Mouse (Mus musculus) T-helper 1 cell (primary cell): ENCODE results near the gene Pknox1.
"Not testable (repeated sequence)": the region's sequence is repeated elsewhere in the genome, so short reads cannot be mapped to it uniquely, and the experiment has no call there.

Experiments used
- in situ Hi-C: fragments of 300-600 bp; cut with MboI, MseI; formaldehyde crosslinking; loops from one replicate; pipeline ENCODE4 v1.15.1; 2025; ENCODE audit warnings: high pct_unique_total_duplicates

Pknox1 gene

DNA sequence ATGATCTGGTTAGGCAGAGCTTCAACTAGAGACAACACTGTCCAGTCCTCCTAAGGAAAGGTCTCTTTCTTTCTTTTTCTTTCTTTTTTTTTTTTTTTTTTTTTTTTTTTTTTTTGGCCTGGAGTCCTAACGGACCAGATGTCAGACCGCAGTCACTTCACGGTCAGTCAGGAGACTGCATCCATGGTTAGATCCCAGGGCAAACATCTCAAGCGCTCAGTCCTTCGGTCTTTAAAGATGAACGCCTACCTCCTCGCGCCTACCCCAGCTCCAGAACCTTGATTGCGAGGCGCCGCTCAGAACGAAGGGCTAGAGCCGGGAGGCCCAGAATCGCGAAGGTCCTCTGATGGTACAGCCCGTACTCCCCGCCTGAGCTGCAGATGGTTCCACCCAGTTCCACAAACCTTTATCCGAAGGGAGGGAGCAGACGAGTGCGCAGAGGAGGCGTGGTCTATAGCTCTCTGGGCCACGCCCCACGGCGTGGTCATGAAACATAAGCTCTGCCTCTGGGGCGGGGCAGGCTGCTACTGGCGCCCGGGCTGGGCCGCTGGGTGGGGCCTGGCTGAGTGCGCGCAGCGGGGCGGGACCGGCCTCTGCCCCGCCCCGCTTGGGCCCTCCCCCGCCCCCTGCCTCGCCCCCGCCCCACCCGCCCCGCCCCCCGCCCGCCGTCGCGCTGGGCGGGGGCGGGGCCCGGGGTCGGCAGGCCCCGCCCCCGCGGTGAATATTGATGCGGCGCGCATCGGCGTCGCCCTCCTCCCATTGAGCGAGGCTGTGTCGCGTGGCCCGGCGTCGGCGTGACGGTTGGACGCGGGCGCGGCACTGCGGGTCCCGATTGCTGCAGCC, at the start of gene Pknox1:
Gene Pknox1, plus strand, starts transcription at position 720 of the 843 bp plus-strand sequence.
- in situ Hi-C loops: loop anchor here (5.0 kb wide), 1 partner anchor 52 kb away; no protein-coding TSS in a partner anchor

DNA sequence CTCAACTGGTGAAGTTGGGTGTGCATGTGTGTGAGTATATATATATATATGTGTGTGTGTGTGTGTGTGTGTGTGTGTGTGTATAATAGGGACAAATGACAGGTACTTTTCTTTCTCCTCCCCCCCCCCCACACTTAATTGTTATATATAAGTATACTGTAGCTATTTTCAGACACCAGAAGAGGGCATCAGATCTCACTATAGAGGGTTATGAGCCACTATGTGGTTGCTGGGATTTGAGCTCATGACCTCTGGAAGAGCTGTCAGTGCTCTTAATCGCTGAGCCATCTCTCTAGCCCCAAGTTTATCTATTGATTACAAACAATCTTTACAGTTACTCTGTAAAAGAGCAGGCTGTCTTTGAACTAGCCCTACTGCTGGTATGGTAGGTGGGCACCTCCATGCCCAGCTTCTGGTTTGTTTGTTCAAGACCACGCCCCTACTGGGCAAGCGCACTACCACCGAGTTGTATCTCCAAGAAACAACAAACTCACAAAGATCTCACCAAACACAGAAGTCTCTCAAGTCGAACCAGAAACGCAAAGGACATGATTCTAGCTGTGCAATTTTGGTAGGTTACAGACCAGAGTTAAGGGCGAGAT, 45.1 kb upstream of the Pknox1 start:
- in situ Hi-C loops: no loop called here

DNA sequence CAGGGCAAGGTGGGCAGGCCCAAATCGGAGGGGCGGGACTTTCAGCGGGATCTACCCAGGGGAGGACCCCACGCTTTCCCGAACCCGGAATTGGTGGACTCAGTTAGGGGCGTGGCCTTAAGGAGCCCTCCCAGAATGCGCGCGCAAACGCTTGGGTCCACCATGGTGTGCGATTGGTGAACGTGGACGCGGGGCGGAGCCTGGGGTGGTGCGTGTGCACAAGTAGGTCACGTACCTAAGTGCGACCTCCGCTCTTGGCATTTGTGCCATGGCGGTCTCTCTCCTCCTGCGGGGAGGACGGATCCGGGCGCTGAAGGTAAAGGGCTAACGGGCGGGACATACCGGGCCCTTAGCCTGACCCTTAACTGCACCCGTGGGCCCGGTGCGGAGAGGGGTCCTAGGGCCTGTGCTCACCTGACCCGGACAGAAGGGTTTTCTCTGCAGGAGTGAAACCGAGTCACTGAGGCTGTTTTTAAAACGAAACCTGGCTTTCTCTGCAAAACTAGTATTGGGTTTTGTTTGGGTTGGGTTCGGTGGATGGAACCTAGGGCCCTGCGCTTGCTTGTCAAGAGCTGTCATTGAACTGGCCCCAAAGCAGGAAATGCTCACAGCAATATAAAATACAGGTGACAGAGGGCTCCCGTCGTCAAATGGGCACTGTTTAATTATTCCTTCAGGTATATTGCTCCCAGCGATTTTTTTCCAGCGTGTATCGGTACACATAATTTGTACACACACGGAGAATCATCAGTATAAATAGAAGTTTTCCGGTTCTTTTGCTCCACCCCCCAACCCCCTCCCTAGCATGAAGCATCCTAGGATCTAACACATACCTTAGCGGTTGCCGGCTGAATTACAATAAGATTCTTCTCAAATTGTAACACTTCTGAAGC, 44.3 kb upstream of the Pknox1 start, which contains the start of the genes Wdr4 and Ndufv3:
Gene Wdr4, minus strand, starts transcription at position 35 of the 893 bp plus-strand sequence.
Gene Ndufv3, plus strand, starts transcription at position 170 of the 893 bp plus-strand sequence.
- in situ Hi-C loops: no loop called here

DNA sequence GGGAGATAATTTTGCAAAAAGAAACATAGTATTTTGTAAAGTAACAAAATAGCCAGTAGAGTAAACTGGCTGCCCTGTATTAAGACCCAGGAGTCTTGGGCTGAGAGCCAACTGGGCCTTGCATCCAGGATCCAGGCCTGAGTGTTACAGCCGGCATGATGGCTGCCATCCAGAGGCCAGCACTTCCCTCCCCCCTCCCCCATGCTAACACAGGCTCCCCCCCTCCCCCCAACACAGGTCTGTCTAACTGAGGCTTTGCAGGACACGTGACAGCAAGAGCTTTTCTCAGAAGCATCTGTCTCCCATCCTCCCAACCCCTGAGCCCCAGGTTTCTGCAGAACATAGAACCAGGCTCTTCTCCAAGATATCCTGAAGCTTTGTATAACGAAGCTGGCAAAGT, 43.6 kb upstream of the Pknox1 start:
- in situ Hi-C loops: no loop called here

DNA sequence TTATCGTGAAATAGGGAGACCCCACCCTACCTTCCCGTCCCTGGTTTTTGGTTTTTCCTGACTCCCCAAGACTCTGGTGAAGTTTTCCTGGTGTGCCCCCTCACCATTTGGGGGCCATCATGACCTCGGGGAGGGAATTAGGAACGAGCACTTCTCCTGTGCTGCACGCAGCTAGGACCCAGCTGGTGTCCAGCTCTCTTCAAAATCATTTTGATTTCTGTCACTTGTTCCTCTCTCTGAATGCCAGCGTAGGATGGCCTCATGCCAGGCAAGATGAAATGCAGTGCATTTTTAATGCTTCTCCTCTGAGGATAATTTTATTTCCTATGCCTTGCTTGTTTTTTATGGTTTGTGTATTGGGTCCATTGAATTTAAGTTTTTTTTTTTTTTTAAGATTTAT, 42.6 kb upstream of the Pknox1 start:
- in situ Hi-C loops: no loop called here

DNA sequence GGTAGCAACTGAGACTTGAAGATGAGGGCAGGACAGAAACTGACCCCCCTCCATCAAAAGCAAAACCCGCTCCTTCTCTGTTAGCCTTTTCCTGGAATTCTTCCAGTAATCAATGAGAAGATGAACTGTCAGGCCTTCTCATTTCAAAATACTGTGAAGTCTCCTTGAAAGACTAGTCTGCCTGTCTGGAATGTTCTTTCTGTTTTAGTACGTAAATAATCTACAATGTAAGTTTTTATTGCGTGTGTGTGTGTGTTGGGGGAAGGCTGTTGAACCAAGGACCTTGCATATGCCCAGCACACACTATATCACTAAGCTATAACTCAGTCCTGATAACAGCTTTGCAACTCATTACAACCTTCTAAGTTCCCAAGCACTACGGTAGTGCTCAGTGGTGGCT, 39.4 kb upstream of the Pknox1 start:
- in situ Hi-C loops: loop anchor here (5.0 kb wide), 1 partner anchor 102 kb away; no protein-coding TSS in a partner anchor

DNA sequence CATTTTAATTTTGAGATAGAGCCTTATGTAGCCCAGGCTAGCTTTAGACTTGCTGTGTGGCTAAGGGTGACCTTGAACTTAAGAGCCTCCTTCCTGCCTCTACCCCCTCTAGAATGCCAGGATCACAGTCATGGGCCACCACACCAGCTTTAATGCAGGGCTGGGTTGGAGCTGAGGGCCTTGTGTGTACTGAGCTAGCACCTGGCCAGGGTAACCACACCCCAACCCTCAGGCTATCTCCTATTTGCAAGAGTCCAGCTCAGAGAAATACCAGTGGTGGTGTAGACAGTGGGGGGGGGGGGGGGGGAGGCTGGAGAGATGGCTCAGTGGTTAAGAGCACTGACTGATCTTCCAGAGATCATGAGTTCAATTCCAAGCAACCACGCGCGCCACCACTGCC, 38.7 kb upstream of the Pknox1 start:
- in situ Hi-C loops: loop anchor here (5.0 kb wide), 1 partner anchor 101 kb away; no protein-coding TSS in a partner anchor

DNA sequence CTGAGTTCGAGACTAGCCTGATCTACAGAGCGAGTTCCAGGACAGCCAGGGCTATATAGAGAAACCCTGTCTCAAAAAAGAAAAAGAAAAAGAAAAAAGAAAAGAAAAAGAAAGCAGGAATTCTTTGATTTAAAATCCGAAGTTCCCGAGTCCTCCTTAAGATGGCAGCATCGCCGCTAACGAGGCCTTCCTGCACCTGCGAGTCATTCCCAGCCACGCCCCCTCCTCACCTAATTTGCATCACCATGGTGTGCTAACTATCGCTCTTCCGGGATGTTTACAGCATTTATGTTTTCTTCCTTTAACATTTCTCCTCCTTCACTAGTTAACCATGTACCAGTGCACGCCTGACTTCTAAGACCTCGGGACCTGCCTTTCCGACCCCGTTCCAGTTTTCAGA, 35.2 kb upstream of the Pknox1 start:
- in situ Hi-C loops: loop anchor here (5.0 kb wide), 1 partner anchor 98 kb away; no protein-coding TSS in a partner anchor

DNA sequence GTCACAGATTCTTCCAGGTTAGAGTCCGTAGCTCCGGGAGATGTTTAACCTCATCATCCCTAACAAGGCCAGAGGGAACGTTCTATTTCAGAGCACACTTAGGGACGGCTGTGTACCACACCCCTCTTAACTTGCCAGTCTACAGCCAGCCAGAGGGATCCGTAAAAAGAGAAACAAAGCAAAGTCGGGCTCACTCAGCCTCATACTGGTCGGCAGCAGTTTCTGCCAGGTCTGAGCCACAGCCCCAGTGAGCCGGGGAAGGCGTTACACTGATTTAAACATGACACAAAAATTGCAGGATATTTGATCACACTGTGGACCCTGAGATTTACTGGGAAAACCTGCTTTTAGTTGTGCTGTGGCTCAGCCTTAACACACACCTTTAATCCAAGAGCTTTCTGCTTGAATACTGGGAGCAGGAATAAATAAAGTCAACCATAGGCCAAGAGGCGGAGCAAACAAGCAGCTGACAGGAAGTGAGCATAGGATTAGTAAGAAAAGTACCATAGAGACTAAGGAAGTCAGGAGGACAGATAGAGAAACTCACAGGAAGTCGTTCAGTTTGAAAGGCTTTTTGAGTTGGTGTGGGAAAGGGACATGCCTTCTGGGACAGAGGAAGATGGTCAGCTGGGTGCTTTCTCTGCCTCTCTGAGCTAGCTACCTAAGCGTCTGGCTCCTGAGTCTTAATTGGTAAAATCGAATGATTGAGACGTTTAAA, 32.9 kb upstream of the Pknox1 start:
- in situ Hi-C loops: no loop called here

DNA sequence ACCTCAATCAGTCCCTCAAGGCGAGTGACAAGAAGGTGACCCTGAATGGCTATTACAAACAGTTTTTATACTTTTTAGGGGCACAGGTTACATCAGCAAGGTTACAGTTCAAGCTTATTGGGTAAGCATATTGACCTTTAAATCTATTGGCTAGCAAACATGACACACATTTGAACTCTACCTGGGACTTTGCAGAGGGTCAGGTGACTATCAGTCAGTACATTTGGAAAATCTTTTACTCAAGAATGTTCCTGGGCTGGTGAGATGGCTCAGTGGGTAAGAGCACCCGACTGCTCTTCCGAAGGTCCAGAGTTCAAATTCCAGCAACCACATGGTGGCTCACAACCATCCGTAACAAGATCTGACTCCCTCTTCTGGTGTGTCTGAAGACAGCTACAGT, 32.2 kb upstream of the Pknox1 start:
- in situ Hi-C loops: not testable (repeated sequence)

DNA sequence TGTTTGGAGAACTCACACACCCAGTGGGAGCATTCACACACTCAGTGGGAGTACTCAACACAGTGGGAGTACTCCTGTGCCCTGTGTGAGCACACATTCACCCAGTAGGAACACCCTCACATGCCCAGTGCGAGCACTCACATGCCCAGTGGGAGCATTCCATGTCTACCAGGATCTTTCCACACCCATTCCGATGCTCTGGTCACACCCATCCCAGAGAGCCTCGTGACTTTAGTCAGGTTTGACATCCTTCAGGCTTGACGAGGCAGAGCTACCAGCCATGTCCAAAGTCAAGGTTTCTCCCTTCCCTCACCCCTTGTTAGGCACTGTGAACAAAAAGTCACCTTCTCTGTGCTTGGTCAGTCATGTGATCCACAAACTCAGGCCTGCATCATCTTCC, 29.2 kb upstream of the Pknox1 start:
- in situ Hi-C loops: loop anchor here (5.0 kb wide), 1 partner anchor 47 kb away; no protein-coding TSS in a partner anchor

DNA sequence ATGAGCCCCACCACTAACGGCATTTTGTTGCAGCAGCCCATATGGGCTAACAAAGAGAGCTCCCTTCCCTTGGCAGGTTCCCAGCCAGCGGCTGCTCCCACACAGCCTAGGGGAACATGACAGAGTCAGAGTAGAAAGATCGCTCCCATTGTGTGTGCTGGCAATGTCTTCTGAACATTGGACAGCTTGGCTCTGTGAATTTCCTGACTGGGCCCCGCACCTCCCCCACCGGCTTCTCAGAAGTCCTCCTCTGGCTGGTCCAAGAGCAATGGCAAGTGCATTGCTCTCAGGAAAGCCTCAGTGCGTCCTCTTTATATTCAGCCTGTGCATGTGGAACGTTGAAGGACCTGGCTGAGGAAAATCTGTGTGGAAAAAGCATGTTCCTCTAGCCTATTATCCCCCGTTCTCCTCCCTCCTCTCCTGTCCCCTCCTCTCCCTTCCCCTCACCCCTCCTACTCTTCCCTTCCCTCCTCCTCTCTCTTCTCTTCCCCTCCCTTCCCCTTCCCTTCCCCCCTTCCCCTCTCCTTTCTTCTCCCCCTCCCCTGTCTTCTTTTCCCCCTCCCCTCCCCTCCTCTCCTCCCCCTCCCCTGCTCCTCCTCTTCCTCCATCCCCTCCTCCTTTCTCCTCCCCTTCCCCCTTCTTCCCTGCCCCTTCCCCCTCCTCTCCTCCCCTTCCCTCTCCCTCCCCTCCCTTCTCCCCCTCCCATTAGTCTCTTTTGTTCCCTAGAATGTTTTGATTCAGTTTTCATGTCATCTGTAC, 28.5 kb upstream of the Pknox1 start:
- in situ Hi-C loops: loop anchor here (5.0 kb wide), 1 partner anchor 46 kb away; no protein-coding TSS in a partner anchor

DNA sequence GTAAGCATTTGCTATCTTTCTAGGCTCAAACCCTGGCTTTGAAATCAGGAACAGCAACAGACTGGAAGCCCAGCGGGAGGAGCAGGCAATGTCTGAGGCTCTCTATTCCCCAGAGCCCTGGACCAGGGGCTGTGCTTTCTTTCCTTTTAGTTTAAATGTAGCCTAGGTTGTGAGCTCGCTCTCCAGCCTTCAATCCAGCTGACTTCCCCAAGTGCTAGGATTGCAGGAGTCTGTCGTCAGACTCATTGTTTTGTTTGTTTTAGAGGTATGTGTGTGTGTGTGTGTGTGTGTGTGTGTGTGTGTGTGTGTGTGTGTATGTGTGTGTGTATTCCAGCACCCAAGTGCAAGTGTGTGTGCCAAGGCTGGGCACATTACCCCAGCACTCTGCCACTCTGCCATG, 24.4 kb upstream of the Pknox1 start:
- in situ Hi-C loops: no loop called here

DNA sequence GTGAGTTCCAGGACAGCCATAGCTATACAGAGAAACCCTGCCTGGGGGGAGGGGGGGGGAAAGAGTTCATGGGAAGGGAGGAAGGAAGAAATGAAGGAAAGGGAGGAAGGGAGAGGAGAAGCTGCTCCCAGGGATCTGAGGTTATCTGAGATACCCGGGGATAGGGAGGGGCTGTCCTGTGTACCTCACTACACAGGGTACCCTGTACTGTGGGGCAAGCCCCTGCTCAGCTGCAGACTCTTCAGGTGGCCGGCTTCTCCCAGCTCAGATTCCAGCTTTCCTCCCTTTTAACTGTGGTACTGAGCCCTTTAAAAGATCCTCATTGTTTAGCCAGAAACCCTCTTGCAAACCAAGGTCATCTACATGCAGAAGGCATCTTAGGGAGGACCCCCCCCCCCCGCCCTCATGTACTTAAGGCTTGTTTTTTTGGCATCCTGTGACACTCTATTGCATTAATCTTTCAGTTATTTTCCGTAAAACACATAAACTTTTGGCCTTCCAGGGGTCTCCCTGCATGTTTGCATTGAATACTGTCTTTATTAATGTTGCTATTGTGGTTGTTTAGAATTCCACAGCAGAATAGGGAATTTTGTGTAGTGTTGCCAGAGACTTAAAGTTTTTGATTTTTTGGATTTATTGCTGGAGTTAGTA, 23.6 kb upstream of the Pknox1 start:
- in situ Hi-C loops: no loop called here

DNA sequence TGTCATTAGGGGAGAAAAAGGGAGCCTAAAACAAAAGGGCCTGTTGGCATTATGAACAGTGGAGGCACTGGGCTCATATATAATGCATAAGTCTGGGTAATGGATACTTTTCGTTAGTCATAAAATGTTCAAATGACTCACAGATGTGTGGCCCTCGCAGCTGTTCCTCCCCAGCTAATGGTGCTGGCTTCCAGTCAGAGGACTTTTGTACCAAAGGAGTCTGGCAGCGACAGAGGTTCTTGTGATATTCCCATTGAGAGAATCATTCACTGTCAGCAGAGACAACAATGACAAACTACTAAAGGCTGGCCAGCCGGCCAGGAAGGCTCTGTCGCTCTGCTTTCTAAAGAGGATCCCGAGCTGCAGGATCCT, 23.1 kb upstream of the Pknox1 start:
- in situ Hi-C loops: no loop called here

DNA sequence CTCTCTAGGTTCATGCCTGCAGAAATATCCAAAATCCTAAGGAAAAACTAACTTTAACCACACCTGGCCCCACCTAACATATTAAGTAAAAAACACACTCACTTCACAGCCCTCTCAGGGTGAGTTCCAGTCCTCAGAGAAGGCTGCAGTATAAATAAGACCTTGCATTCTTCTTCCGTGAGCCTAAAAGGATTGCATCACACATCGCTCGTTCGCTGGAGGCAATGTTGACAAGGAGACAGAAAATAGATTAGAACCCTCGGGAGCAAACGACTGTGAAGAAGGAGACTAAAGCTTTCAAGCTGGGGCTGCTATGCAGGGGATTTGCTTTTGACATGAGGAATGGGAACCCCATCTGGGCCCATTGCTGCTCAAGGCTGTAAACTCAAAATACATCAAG, 21.0 kb upstream of the Pknox1 start:
- in situ Hi-C loops: no loop called here

DNA sequence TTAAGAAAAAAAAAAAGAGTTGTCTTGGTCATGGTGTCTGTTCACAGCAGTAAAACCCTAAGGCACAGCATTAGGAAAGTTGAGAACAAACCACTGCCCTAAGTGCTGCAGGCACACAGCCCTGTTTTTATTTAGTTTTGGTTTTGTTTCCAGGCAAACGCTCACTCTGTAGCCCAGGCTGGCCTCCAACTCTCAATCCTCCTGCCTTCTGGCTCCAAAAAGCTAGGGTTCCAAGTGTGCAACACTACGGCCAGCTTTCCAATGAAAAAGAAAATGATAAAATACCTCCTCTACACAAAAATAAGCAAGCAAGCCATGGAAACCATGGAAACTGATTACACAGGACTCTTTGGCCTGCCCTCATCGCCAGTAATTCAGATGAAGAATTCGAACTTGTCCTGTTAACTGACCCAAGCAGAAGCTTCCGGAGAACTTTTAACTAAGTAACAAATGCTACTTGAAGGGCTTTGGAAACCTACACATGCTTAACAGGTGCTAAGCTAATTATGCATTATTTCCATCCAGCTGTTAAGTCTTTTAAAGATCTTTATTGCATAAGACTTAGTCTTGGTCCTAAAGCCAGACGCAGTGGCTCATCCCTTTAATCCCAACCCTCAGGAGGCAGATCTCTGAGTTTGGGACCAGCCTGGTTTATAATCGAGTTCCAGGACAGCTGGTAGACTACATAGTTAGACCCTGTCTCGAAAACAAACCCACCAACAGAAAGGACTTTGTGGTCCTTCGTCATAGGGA, 17.9 kb upstream of the Pknox1 start:
- in situ Hi-C loops: loop anchor here (5.0 kb wide), 1 partner anchor 331 kb away; no protein-coding TSS in a partner anchor

DNA sequence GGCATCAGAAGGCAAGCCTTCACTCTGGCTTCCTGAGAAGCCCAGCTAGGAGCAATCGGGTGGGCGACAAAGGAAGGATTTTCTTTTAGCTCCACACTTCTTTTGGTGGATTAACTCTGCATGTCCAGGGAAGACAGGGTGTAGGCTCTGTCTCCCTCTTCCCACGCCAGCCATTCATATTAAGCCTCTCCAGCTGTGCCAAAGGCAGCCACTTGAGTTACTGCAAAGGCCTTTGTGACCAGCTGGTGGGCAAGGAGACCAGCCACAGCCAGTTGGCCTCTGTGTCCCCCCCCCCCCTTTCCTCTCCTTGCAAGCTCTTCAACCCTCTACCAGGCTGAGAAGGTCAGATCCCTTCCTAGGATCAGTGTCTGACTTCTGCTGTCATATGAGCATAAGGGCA, 16.6 kb upstream of the Pknox1 start:
- in situ Hi-C loops: loop anchor here (5.0 kb wide), 1 partner anchor 329 kb away; no protein-coding TSS in a partner anchor

DNA sequence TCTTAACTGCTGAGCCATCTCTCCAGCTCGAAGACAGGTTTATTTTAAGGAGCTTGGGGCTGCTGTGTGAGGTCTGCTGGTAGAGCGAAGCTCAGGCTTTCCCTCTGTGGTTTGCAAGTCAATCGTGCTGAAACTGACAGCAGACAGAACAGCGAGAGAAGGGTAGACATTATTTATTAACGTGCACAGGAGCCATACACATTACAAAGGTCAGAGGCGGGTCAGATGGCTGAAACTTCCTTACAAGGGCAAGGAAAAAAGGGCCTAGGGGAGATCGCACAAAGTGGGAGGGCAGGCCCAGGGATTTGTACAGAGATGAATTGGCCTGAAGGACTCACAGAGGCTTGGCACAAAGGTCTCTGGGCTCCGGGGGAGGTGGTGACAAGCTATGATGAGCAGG, 15.1 kb upstream of the Pknox1 start:
- in situ Hi-C loops: loop anchor here (5.0 kb wide), 1 partner anchor 328 kb away; no protein-coding TSS in a partner anchor
